Mouse (Mus musculus): ENCODE measurements around the gene Vwa5b2. TPM values are rescaled to one million over a fixed set of nuclear protein-coding genes. Genes with fewer than 3 reads are reported as not detected.

Vwa5b2 gene
- polyA plus RNA-seq, 1 experiment from 2014 or later = 7.3 TPM

DNA sequence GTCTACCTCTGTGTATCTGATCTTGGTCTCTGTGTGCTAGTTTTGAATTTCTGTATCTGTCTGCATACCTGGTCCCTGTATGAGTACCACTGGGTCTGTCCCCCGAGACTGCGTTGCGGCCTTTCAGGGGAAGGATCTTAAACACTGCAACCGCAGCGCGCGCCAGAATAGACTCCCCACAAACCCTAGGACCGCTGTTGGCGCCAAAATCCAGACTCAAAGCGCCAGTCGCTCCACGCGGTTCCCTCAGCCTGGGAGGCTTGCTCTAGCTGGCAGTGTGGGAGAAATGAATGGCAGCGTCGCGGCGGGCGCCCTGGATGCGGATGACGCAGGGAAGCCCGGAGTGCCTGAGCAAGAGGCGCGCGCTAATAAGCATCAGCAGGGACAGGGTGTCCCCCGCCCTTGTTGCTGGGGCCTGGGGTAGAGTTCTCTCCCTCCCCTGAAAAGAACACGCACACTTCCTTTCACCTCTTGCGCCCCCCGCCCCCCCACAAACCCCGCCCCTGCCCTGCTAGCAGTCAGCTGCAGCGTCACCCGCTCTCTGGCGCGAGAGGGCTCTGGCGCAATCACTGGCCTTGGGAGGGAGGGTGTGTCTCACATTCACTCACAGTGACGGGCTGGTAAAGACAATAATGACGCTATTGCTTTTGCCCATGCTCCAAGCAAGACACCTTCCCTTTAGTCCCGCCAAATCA lies 32.9 kb downstream of the Vwa5b2 start:
- Histone ChIP-seq H3K9me3 (ENCODE audit: control insufficient read depth, low read length) (no peaks in the 10 kb centered on the region), H3K4me2 (ENCODE audit: low read length) (peak overlapping the region; percentile 92), H3K27ac (ENCODE audit: low read length) (peak overlapping the region; percentile 92), H3K36me3 (ENCODE audit: control insufficient read depth, insufficient read depth) (no peaks in the 10 kb centered on the region), H3K27me3 (replicated peaks; ENCODE audit: control insufficient read depth, insufficient read depth, low read length) (no peaks in the 10 kb centered on the region), H3K9ac (replicated peaks; ENCODE audit: low read depth, low read length) (peak overlapping the region; percentile 72), H3K4me1 (replicated peaks; ENCODE audit: control insufficient read depth, insufficient read depth, low read length) (peaks cover 16% of the 10 kb centered on the region), H3K4me3 (replicated peaks; ENCODE audit: low read length) (peak overlapping the region; percentile 78)
- peak; percentile 52 for ATAC-seq
- under 1% methylated on average over 36 of the region's 37 CpGs for WGBS

- Histone ChIP-seq H3K9ac (replicated peaks; ENCODE audit: low read depth, low read length) (no peak overlapping the region), H3K27me3 (replicated peaks; ENCODE audit: control insufficient read depth, insufficient read depth, low read length) (no peaks in the 10 kb centered on the region), H3K4me1 (replicated peaks; ENCODE audit: control insufficient read depth, insufficient read depth, low read length) (peaks cover 16% of the 10 kb centered on the region), H3K4me3 (replicated peaks; ENCODE audit: low read length) (no peak overlapping the region), H3K36me3 (ENCODE audit: control insufficient read depth, insufficient read depth) (no peaks in the 10 kb centered on the region), H3K4me2 (ENCODE audit: low read length) (no peak overlapping the region), H3K27ac (ENCODE audit: low read length) (no peak overlapping the region; the same call in 1 of the 2 replicates), H3K9me3 (ENCODE audit: control insufficient read depth, low read length) (no peaks in the 10 kb centered on the region)
- no peak for ATAC-seq
- 7% methylated on average over 2 of the region's 2 CpGs for WGBS
Measured at GRCm38 (mm10) chr16:20623211-20623610, 33.9 kb downstream of the Vwa5b2 start.

- Histone ChIP-seq H3K27me3 (replicated peaks; ENCODE audit: control insufficient read depth, insufficient read depth, low read length) (no peaks in the 10 kb centered on the region), H3K27ac (ENCODE audit: low read length) (peak overlapping the region; percentile 65), H3K36me3 (ENCODE audit: control insufficient read depth, insufficient read depth) (no peaks in the 10 kb centered on the region), H3K9ac (replicated peaks; ENCODE audit: low read depth, low read length) (no peak overlapping the region), H3K4me1 (replicated peaks; ENCODE audit: control insufficient read depth, insufficient read depth, low read length) (peaks cover 23% of the 10 kb centered on the region), H3K4me2 (ENCODE audit: low read length) (peak overlapping the region; percentile 90), H3K4me3 (replicated peaks; ENCODE audit: low read length) (no peak overlapping the region), H3K9me3 (ENCODE audit: control insufficient read depth, low read length) (no peaks in the 10 kb centered on the region)
- peak; percentile 86 for ATAC-seq
- 33% methylated on average over 11 of the region's 11 CpGs for WGBS
Measured at GRCm38 (mm10) chr16:20628871-20629391, 39.7 kb downstream of the Vwa5b2 start.

DNA sequence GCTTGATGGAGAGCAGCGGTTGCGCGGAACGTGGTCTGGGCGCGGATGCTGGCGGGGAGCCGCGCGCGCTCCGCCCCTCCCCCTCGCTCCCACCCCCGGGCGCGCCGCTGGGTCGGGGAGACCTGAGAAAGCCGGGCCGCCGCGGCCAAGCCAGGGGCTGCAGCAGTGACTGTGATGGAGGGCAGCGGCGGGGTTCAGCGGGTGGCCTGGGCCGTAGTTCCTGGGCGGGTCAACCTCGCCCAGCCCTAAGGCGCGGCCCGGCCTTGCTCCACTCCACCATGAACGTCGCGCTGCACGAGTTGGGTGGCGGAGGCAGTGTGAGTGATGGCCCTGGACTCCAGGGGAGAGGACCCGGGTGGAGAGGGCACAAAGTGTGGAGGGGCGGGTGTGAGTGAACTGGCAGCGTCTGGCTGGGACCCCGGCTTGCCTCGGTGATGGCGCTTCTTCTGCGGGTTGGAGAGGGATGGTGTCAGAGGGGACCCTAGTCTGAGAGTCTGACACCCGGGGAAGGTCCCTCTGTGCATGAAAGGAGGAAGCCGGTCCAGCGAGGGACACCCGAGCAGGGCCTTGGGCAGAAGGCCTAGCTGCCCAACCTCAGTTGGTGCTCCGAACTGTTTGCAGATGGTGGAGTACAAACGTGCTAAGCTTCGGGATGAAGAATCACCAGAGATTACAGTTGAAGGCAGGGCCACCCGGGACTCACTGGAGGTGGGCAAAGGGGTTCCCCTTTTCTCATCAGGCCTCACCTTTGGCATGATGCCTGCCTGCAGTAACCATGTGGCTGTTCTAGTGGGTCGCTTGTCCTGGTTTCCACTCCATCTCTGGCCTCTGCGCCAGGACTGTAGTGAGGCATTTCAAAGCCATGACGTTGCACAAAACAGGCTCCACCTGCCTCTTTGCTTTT lies 40.7 kb downstream of the Vwa5b2 start, which contains the start of gene Ece2:
Gene Ece2, plus strand, starts transcription at position 98 of the 904 bp plus-strand sequence.
- WGBS = 6% methylated on average over 48 of the region's 54 CpGs
- no peaks in the 10 kb centered on the region for H3K9me3 ChIP-seq (ENCODE audit: control insufficient read depth, low read length)

GRCm38 (mm10) chr16:20637410-20637809 lies 48.1 kb downstream of the Vwa5b2 start:
- H3K4me1 ChIP-seq (replicated peaks; ENCODE audit: control insufficient read depth, insufficient read depth, low read length) = peaks cover 17% of the 10 kb centered on the region
- no peaks in the 10 kb centered on the region for H3K27me3 ChIP-seq (replicated peaks; ENCODE audit: control insufficient read depth, insufficient read depth, low read length)
- H3K9me3 ChIP-seq (ENCODE audit: control insufficient read depth, low read length) = no peaks in the 10 kb centered on the region
- H3K36me3 ChIP-seq (ENCODE audit: control insufficient read depth, insufficient read depth) = no peaks in the 10 kb centered on the region
- no peak overlapping the region for H3K4me2 ChIP-seq (ENCODE audit: low read length)
- H3K27ac ChIP-seq (ENCODE audit: low read length) = no peak overlapping the region
- no peak overlapping the region for H3K4me3 ChIP-seq (replicated peaks; ENCODE audit: low read length)
- H3K9ac ChIP-seq (replicated peaks; ENCODE audit: low read depth, low read length) = no peak overlapping the region
- ATAC-seq = no peak
- 87% methylated on average over 8 of the region's 8 CpGs for WGBS

More for the DNA sequence above, 40.7 kb downstream of the Vwa5b2 start, which contains the start of gene Ece2:
- peak; percentile 45 for ATAC-seq
- Histone ChIP-seq H3K4me3 (replicated peaks; ENCODE audit: low read length) (peak within 1 kb of the TSS; percentile 65), H3K4me2 (ENCODE audit: low read length) (peak within 1 kb of the TSS; percentile 90), H3K27ac (ENCODE audit: low read length) (peak within 1 kb of the TSS; percentile 65), H3K4me1 (replicated peaks; ENCODE audit: control insufficient read depth, insufficient read depth, low read length) (peaks cover 23% of the 10 kb centered on the region), H3K9ac (replicated peaks; ENCODE audit: low read depth, low read length) (peak within 1 kb of the TSS; percentile 72), H3K36me3 (ENCODE audit: control insufficient read depth, insufficient read depth) (no peaks in the 10 kb centered on the region), H3K27me3 (replicated peaks; ENCODE audit: control insufficient read depth, insufficient read depth, low read length) (no peaks in the 10 kb centered on the region)

DNA sequence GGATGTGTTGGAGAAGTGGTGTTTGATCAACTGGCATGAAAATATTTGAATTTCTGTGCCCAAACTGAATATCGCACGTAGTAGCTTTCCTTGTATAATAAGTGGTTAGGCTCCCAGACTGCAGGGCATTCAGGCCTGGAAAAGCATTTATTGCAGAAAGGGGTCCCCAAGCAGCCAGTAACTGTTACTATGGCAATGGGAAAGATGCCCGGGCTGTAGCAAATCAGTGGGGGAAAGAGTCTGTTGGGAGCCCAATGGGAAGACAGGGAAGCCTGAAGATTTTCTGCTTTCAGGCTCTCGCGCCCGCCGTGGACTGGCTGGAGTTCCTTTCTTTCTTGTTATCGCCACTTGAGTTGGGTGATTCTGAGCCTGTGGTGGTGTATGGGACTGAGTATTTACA lies 49.1 kb downstream of the Vwa5b2 start:
- H3K4me3 ChIP-seq (replicated peaks; ENCODE audit: low read length) = peak overlapping the region; percentile 3; the same call in 1 of the 2 replicates
- WGBS = 37% methylated on average over 8 of the region's 8 CpGs
- no peaks in the 10 kb centered on the region for H3K27me3 ChIP-seq (replicated peaks; ENCODE audit: control insufficient read depth, insufficient read depth, low read length)
- peak overlapping the region; percentile 26 for H3K9ac ChIP-seq (replicated peaks; ENCODE audit: low read depth, low read length)
- H3K4me2 ChIP-seq (ENCODE audit: low read length) = peak overlapping the region; percentile 31
- H3K36me3 ChIP-seq (ENCODE audit: control insufficient read depth, insufficient read depth) = no peaks in the 10 kb centered on the region
- H3K9me3 ChIP-seq (ENCODE audit: control insufficient read depth, low read length) = no peaks in the 10 kb centered on the region
- peak; percentile 88 for ATAC-seq
- H3K27ac ChIP-seq (ENCODE audit: low read length) = peak overlapping the region; percentile 20
- peaks cover 17% of the 10 kb centered on the region for H3K4me1 ChIP-seq (replicated peaks; ENCODE audit: control insufficient read depth, insufficient read depth, low read length)

DNA sequence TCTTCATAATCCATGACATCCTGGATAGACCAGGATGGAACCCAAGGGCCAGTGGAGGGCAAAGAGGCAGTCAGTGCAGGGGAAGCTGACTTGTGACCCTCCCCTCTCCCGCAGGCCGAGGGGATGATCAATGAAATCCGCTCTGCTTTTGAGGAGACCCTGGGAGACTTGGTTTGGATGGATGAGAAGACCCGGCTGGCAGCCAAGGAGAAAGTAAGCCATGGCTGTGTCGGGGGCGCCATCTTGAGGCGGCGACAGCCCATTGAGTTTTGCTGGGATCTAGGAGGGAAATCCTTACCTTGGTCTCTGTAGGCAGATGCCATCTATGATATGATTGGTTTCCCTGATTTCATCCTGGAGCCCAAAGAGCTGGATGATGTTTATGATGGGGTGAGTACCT lies 52.9 kb downstream of the Vwa5b2 start:
- no peak overlapping the region for H3K27ac ChIP-seq (ENCODE audit: low read length)
- no peaks in the 10 kb centered on the region for H3K9me3 ChIP-seq (ENCODE audit: control insufficient read depth, low read length)
- H3K4me1 ChIP-seq (replicated peaks; ENCODE audit: control insufficient read depth, insufficient read depth, low read length) = peaks cover 17% of the 10 kb centered on the region
- no peaks in the 10 kb centered on the region for H3K36me3 ChIP-seq (ENCODE audit: control insufficient read depth, insufficient read depth)
- no peak overlapping the region for H3K9ac ChIP-seq (replicated peaks; ENCODE audit: low read depth, low read length)
- no peak overlapping the region for H3K4me3 ChIP-seq (replicated peaks; ENCODE audit: low read length)
- no peak overlapping the region for H3K4me2 ChIP-seq (ENCODE audit: low read length)
- peak; percentile 62 for ATAC-seq
- H3K27me3 ChIP-seq (replicated peaks; ENCODE audit: control insufficient read depth, insufficient read depth, low read length) = no peaks in the 10 kb centered on the region
- WGBS = 6% methylated on average over 8 of the region's 8 CpGs

- no peaks in the 10 kb centered on the region for H3K9me3 ChIP-seq (ENCODE audit: control insufficient read depth, low read length)
- no peak overlapping the region for H3K27ac ChIP-seq (ENCODE audit: low read length)
- no peak overlapping the region for H3K4me2 ChIP-seq (ENCODE audit: low read length)
- H3K4me1 ChIP-seq (replicated peaks; ENCODE audit: control insufficient read depth, insufficient read depth, low read length) = peaks cover 5% of the 10 kb centered on the region
- WGBS = 93% methylated on average over 7 of the region's 7 CpGs
- no peak for ATAC-seq
- H3K9ac ChIP-seq (replicated peaks; ENCODE audit: low read depth, low read length) = no peak overlapping the region
- no peaks in the 10 kb centered on the region for H3K27me3 ChIP-seq (replicated peaks; ENCODE audit: control insufficient read depth, insufficient read depth, low read length)
- H3K36me3 ChIP-seq (ENCODE audit: control insufficient read depth, insufficient read depth) = no peaks in the 10 kb centered on the region
- no peak overlapping the region for H3K4me3 ChIP-seq (replicated peaks; ENCODE audit: low read length)
Measured at GRCm38 (mm10) chr16:20643911-20644310, 54.6 kb downstream of the Vwa5b2 start.

All from forebrain, embryonic 16.5 days (tissue).